Mouse (Mus musculus): ENCODE data around the gene Hpse2.

Hpse2 gene

DNA sequence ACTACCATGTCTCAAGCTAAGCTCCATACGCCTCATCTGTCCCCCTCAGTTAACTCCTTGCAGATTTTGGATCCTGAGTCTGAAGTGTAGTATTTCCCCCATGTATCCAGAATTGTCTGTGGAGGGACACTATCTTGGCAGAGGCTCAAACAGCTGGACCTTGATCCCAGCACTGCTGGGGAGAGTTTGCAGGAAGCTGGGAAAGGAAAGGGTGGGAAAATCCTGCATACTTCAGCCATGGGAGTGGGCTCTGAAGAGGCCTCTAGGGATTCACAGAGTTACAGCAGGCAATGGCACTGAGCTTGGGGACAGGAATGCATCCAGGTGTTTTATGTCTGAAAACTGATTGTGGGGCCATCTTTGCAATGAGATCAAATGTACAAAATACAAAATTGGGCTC, 450.6 kb downstream of the Hpse2 start:
- no peak for DNase-seq

DNA sequence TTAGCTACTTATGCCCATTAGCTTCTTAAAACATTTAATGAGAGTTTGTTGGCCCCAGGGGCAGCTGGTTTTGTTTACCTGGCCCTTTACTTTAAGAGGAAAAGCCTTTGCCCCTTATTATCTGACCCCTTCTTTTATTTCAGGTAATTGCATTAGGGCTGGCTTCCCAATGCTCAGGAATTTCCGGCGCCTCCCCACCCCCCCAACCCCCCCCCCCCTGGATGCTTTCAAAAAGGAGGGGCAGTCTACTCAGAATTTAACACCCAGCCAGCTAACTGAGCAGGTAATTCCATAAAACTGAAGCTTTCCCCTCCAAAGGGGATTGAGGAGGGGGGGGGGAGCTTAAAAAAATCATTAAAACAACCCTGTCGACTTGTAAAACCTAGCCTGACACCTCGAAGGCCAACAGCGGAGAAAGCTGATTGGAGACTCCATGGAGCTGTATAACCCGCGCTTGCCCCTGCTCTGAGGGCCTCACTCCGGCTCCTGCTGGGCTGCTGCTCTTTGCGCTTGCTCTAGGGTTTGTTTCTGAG, 451.4 kb downstream of the Hpse2 start:
- no peak for DNase-seq

DNA sequence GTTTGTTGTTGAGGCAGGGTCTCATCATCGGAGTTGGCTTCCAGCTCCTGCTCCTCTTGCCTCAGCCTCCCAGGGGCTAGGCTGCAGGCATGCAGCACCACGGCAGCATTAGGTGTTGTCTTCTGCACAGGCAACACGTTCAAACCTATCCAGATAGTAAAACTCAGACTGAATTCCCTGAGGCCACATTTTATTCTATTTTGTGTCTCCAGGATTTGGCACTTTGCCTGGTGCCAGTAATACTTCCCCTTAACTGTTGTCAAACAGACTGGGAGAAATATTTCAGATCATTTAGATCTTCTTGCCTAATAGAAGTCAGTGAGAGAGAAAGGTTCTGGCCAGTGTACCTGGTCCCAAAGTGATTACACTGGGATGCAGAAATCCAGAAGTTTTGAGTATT, 458.5 kb downstream of the Hpse2 start:
- DNase-seq, result no peak

DNA sequence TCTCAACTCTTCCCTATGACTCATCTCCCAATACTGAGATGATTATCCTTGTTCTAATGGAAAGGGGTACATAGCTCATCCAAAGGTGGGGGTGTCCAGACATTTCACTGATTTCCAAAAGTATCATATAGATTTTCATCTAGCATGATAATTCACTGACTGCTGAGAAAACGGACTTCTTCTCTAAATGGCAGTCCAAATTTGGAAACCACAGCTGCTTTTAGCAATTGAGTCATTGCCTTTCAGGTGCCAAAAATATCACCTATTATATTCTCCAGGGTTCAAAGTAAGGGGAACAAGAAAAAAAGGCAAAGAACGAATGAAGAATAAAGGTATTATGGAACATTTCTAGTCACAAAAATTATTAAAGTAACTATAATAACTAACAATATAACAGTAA, 459.9 kb downstream of the Hpse2 start:
- DNase-seq, result no peak

DNA sequence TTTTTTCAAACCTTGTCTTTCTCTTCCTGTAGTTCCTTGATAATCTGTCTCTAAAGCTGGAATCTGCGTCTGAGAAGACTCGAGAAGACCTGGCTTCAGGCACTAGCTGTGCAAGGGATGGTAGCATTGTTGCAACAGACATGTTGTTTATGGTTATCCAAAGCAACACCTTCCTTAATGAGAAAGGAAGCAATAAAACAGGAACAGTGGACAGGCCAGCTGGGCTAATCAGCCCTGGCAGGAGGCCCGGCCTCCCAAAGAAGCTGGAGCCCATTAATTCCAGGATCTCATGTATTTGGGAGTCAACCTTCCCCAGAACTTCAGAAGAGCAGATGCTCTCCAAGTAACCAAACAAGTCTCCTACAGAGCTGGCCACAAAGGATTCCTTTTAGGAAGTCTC, 465.5 kb downstream of the Hpse2 start:
- no peak for DNase-seq

DNA sequence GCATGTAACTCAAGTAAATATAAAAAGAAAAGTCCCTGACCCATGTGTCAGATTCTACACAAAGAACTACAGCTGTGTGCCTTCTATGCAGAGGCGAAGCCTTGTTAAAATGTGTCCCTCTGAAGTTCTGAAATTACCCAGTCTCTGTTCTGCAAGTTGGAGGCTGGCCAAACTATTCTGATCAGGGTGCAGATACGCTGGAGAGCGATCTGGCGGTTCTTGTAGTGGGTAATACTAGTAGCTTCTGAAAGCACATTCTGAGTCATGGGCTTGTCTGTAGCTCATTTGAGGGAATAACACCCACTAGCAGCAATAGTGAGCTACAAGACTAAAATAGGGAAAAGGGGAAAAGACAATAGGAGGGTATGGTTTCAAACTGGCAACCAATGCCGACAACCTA, 474.5 kb downstream of the Hpse2 start:
- no peak for DNase-seq

DNA sequence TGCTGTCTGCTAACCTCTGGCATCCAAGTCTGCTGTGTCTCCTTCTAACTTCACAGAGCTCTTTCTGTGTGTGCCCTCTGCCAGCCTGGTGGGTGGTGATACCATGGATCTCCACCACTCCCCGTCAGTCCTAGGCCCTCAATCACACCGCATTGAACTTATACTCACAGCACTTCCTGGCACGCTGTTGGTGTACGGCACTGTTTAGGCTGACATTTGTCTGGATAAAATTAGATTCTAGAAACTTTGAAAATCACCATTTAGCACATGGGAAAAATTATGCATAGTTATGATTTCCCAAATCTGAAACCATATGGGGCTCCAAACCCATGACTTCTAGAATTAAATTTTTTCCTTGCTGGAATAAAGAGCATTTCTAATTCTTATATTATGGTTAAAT, 478.4 kb downstream of the Hpse2 start:
- no peak for DNase-seq

DNA sequence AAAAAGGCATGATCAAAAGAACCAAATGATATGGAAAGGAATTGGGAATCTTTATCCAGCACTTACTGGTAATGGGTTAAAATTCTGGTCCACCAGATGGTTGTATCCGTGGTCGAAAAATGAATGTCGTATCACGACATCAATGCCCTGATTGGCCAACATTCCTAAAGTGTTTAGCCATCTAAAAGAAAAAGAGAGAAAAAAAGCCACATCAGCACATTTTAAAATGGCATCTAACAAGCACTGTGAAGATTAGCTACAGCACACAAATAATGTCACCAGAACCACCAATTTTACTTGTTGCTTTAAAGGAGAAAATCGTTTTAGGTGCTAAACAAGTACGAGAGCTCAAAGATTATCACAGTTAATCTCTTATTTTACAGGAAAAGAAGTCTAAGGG, 479.6 kb downstream of the Hpse2 start:
- DNase-seq, result no peak

DNA sequence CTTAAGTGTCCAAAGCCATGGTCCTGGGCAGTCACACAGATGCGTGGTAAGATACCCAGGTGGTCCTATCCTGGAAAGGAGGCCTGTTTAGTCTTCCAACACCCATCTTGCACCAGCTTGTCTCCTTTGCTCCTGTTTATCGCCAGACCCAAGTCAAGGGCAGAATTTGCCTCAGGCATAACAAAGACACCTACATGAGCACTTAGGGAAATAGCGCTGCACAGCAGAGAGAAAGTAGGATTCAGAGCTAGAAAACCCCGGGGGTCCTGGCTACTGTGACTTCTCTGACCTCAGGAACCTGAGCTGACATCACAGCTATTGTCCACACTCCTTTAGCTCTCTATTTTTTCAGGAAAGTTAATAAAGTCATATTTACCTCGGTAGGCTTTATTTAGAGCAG, 481.8 kb downstream of the Hpse2 start:
- DNase-seq, result no peak

DNA sequence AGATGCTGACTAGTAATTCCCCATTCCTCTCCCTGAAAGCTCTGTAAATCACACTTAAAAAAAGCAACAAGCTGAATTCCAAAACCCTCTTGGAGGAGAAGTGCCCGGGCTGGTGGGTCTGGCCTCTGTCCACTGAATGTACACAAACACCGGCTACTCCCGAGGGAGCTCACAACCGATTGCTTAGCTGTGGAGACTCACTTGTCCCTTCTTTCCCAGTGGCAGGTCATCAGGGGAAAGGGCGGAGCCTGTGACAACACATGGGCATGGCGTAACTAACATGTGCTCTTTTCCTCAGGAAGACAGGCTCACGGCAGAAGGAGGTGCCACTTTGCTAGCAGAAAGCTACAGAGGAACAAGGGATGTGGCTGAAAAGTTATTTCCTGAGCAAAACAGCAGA, 483.4 kb downstream of the Hpse2 start:
- no peak for DNase-seq

DNA sequence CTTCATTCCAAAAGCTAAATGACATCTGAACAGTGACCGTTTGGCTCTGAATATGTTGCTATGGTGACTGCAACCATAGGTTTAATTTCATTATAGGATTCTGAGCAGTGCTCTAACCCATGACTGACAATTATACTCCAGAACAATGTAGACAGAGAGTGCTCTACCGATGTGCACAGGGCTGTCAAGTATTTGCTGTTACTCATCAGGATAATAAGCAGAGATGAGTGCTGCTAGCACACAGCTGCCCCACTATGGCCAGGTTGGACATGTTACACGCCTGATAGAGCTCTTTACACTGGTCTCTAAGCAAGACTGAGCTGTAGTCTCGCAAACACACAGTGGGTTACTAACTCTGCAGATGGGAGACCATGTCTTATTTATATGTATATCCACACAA, 483.9 kb downstream of the Hpse2 start:
- no peak for DNase-seq

DNA sequence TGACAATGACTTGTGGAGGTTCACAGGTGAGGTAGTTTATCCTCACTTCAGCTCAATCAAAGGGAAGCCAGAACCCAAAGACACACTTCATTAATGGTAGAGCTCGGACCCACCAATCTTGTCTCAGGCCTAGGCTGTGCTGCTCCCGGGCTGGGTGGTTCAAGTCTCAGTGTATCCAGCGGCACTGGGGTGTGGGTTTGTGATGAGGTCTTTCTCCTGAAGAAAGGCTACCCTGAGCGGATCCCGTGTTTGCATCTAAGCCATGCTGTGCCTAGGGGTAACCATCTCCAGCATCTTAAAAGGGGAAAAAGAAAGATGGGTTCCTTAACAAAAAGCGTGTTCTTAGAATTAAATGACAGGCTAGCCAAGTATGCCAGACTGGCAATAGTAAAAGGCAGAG, 484.3 kb downstream of the Hpse2 start:
- DNase-seq, result no peak

DNA sequence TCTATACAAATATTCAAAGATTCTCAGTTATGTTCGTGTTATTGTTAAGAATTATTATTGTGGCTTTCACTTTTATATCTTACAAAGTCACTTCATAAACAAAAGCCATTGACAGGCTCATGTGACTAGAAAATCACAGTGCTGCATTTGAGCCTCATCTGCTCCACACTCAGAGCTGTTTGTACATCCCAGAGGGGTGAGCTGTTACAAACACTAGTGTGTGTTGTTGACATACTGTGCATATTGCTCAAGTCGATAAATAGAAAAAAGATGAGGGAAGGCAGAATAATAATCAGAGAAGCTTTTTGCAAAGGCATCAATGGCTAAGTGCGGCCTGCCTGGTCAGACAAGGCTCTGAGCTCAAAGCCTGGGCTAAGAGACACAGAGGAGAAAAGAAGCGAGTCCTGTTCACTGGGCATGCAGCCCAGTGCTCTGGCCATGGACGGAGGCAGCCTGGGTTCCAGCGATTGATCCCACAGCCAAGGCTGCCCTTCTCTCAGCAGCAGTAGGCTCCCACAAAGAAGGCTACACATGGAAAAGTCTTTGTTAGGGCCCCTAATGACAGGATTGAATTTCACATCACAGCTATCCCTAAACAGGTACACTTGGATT, 485.6 kb downstream of the Hpse2 start:
- no peak for DNase-seq

DNA sequence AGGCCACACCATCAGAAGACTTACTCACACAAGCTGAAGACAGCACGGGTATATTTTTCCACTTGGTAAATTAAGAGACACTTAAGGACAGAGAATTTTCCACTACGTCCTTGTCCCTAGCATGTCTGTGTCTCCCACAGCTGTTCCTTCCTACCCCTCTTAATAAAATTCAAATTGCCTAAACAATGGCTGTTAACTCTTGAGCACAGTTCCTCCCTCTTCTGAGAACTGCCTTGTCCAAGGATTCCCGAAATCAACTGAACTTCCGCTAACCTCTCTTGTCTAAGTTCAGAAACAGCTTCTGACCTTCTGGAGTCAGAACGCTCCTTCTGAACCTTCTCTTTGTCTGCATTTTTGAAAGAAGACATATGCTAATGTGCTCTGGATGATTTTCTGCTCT, 496.6 kb downstream of the Hpse2 start:
- DNase-seq, result no peak

DNA sequence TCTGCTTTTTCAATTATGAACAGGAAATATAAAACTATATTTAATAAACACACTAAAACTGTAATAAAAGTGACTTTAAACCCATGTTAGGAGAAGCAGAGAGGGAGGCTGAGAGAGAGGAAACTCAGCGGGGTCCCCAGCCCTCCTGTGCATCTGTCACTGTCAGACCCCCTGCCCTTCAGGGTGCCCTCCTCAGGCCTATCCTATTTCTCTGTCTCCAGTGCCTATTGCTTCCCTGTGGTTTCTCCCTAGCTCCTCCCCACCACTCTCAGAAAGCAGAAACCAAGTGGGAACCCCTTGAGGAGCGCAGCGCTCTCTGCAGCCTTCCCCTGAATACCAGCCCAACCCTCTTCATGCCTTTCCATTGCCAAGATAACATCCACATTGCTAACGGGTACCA, 510.5 kb downstream of the Hpse2 start:
- DNase-seq, result no peak

DNA sequence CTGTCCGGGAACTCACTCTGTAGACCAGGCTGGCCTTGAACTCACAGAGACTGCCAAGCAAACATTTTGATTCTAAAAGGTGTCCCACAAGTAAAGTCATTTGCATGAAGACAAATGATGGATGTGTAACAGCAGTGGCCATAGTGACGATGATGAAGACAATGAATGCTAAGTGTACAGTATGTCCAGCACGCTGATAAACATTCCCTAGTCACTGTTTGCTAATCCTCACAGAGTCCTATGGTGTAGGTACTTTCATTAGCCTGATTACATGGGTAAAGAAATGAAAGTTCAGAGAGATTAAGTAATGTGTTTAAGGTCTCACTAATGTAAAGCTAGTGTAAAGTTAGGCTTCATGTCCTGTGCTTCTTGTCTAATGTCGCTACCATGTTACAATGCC, 511.6 kb downstream of the Hpse2 start:
- no peak for DNase-seq

DNA sequence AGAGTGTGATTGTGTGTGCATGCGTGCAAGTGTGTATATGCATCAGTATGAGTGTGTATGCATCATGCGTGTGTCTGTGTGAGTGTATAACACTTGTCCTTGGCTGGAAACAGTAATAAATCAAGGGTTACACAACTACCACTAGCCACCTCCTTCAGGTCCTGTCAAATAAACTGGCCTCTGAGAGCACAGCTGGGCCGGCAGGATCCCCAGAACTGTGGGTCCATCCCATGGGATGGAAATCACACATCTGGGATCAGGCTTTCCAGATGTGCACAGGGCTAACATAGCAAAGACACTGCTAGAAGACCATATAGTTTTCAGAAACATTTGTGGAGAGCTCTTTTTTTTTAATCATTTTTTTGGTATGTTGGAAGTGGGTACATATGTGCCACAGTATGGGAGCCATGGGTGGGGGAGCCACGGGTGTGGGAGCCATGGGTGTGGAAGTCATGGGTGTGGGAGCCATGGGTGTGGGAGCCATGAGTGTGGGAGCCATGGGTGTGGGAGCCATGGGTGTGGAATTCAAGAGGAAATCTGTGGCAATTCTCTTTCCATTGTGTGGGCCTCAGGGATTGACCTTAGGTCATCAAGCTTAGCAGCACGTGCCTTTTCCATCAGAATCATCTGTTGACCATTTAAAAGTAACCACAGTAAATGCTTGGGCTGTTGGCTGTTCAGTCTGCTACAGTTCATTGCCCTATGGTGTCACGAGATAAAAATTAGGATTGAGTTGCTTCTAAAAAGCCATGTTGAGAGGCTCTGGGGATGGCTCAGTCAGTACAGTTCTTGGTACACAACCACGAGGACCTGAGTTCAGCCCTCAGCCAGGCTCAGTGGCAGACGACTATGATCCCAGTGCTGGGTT, 518.3 kb downstream of the Hpse2 start:
- no peak for DNase-seq

DNA sequence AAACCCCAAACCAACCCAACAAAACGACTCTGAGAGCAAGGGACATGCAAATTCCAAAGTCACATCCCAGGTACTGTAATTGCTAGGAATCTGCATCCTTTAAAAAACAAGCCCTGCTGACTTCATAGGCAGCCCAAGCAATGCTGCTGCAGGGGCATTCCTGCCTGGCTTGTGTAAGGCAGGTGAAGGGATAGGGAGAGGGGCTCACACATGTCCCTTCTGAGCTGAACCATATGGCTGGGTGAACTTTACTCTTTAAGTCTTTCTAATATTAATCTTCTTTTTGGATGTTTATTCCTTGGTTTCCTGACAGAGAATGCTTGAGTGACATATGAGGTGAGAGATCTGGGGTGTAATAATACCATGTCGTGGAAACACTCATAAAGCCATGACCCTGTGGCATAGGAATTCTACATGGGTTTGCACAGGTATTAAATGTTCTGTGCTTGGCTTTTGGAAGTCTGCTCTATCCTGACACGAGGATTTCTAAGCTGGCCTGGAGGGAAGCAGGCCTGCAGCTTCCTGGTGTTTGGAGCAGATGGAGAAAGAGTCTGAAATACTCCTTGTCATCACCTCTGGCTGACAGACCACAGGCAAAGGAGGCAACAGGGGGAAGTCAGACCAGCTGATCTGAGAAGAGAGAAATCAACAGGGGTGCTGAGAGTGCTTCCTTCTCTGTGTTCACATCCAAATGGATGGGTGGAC, 519.0 kb downstream of the Hpse2 start:
- DNase-seq, result no peak

DNA sequence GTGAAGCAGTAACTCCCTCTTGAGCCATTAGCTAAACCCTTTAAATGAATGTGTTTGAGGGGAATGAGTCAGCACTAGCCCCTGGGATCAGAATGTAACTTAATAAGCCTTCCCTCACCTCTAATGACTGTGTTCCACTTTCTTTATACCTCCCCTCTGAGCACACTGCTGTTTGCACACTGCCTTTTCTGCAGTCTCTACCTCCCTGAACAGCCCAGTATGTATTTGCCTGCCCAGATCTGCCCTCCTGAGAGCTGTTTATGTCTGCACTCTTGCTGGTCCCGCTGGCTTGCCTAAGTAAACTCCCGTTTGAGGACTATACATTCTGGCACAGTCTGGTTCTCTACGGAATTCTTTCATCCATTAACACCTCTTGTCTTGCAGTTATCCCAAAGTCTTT, 525.1 kb downstream of the Hpse2 start:
- DNase-seq, result no peak

DNA sequence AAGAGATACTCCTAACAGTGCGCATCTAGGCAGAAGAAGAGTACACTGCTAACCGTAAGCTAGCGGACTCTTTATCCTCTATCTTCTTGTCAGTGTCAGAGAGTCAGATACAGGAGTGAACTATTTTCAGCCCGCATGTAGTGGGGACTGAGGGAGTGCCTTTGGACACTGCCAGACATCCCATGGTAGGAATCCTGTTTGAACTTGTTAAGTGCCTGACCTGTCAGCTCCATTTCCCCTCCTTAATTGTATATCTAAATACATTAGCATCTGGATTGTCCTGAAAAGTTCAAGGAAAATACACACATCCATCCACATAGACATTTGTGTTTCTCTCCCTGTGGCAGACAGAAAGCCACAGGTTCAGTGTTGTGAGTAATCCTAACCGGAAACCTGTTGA, 531.1 kb downstream of the Hpse2 start:
- DNase-seq, result no peak

DNA sequence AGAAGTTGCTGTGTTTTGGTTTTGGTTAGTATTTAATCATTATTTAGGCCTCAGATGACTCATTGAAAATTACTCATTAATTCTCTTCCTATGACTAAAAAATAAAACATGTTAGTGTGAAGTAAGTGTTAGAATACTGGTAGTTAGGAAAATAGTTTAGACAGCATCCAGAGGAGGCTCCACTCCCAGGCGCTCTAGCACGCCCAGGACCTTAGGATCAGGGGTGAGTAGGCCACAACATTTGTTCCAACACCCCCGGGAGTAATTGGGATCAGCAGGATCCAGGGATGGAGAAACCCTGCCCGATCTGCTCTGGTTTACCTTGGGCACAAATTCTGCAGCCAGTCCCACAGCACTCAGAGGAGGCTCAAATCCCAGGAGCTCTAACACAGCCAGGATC, 532.5 kb downstream of the Hpse2 start:
- DNase-seq, result no peak

DNA sequence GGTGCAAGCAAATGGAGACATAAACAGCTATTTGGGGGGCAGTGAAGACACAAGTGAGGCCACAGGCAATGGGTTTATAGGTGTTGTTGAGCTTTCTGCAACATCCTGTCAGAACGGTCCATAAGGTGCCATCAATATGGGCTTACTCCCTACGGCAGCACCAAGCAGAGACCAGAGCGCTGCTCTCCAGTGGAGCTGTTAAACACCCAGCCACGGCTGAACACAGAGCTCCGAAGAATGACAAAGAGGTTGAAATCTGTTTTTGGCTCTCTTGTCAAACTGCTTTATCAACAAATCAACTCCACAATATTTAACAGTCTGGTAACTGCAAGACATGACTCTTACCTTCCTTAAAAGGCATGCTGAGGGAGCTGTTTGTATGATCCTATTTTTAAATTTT, 537.7 kb downstream of the Hpse2 start:
- no peak for DNase-seq

DNA sequence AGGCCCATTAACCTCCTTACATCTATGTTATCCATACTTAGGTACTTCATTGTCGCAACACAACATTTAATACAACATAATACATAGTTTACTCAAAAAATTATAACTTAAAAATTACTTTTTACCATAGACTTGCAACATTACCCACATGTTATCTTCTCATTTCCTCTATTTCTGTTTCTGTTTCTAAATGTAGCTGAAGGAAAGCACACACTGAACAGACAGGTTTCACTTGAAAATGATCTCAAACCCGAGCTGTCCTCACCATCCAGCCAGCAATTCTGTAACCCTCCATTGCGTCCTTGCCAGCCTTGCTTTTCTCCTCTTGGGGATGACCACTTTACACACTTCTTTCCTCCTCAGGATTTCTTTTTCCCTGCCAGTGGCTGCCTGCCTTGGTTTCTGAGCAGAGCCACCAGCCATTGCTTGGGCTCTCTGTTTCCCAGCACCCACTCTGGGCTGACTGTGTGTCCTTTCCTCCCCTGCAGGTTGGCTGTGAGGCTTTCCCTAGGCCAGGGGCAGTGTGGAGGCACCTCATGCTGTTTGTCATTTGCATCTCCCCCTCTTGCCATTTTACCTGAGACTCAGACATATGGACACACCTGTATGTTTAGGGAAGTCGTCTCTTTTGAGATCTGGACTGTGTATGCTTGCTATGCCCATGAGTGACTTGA, 548.4 kb downstream of the Hpse2 start:
- DNase-seq, result no peak
